Mouse (Mus musculus) kidney, adult 9 months (tissue): ENCODE data around the gene Clec14a.

Source experiments
- DNase-seq: peaks from one replicate; pipeline ENCODE4 v3.0.0; 2022

Gene Clec14a

DNA sequence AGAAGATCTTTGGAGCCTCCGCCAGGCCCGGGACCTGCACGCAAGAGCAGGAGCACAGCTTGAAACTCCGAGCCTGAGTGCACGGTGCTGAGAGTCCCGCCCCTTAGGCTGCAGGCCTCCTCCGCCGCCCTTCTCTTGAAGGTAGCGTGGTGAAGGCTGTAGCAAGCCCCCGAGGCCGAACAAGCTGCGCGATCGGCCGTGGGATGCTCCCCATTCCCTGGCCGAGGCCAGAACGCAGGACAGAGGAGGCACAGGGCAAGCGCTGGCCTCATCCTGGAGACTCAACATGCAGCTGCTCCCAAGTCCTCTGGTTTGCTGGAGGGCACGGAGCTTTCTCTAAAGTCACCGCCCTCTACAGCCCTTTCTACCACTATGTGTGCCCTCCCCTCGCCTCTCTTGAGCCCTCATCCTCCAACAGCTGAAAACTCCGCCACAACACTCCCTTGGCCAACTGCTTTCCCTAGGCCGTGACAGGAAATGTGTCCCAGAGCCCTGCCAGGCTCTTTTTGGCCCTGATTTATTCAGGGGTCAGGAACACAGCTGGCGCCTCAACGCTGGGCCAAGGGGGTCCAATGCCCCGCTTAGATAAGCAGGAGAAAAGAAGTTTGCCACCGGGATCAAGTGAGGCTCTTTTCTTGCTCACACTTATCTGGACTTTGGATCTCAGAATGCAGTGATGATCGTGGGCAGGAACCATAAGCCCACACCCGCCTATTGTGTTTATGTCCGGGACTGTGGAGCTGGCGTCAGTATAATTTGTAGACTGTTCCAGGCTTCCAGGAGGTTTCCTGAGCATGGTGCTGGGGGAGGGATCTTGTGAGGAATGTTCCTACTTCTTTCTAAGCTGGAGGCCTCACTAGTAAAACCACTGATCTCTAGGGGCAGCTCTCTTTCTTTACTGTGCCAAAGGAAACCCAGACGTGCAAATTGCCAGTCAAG, at the start of gene Clec14a:
TSS of gene Clec14a (minus strand) at position 728 of the 939 bp plus-strand sequence.
- DNase-seq, result peak; percentile 77

GRCm38 (mm10) chr12:58307835-58308234, 38.7 kb upstream of the Clec14a start:
- DNase-seq, result no peak

GRCm38 (mm10) chr12:58306402-58306801, 37.3 kb upstream of the Clec14a start:
- peak; percentile 42 for DNase-seq

GRCm38 (mm10) chr12:58305567-58305966, 36.5 kb upstream of the Clec14a start:
- DNase-seq, result no peak

DNA sequence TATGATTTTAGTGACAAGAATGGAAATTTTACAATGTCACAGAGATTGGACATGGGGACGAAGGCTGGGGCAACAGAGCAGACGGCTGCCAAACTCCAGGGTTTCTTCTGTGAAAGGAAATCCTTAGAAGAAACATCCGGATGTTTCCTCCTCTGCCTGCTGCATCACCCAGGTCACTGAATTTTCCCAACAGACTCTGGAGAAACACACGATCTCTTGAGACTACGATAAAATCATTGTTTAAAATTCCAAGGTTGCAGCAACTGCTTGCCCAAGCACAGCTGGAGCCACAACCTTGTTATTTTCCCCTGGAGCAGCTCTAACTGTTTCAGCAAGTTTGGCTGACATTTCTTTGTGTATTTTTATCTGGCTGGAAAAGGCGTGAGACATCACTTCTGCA, 27.9 kb upstream of the Clec14a start:
- DNase-seq, result peak; percentile 6

- DNase-seq, result no peak
Observed at GRCm38 (mm10) chr12:58285912-58286311, 16.8 kb upstream of the Clec14a start.

- DNase-seq, result no peak
Observed at GRCm38 (mm10) chr12:58270520-58270919, 1.4 kb upstream of the Clec14a start.

DNA sequence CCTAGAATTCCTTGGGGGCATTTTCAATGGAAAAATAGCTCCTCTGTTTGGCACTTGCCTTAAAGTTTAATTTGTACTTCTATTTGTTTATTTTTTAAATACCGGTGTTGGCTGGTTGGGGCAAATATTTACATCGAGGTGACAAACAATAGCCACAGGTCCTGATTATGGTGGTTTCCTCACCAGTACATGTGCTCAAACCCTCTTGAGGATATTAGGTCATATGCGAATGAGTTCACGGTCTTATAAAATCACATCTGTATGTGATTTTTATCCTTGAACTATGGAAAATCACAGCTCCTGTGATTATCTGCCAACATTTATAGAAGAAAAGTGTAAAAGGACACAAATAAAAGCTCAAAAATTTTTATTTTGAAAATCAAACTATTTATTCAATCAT, 415 bp upstream of the Clec14a start:
- no peak for DNase-seq

GRCm38 (mm10) chr12:58268186-58268562, 916 bp downstream of the Clec14a start:
- DNase-seq, result peak; percentile 5

DNA sequence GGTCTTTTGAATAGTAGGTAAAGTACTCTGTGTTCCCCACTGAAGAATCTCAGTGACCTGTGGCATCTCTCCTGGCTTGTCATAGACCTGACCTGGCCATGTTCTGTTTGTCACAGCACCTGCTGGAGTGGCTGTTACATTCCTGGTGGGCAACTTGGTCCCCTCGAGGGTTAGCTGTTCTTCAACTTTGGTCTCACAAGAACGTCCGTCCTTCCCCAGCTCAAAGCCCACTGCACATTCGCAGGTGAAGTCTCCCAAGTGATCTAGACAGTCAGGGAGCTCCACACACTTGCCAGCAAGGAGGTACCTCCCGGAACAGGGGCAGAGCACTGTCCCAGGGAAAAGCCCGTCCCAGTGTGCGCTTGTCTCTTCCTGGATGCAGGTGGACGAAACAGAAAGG, 1.3 kb downstream of the Clec14a start:
- DNase-seq, result no peak

DNA sequence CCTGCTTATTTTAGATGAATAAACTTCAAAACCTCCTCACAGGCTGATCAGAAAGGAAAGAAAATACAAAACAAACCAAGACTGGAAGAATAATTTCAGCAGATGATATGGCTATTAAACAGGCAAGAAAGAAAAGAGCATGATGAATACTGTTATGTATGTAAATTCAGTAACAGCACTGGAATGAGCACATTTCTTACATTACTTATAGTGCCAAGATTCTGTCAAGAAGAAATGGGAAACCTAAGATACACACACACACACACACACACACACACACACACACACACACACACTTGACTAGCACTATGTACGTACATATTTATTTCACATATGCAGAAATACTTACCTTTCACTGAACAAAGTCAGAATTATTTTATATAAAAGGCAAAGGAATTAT, 17.2 kb downstream of the Clec14a start:
- no peak for DNase-seq

DNA sequence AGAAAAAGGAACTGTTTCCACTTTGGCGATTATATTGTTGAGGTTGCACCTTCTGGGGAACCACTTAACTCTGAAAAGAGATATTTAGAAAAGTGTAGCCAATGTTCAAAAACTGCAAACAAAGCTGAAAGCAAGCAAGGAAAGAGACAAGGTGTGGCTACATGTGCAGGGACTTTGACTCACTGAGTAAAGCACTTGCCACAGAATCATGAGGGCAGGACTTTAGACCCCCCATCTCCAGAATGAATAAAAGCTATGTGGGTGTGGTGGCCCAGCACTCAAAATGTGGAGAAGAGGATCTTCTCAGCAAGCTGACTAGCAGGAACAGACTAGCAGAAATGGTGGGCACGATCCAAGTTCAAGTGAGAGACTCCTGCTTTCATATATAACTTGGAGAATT, 36.6 kb downstream of the Clec14a start:
- DNase-seq, result no peak

GRCm38 (mm10) chr12:58225644-58226043, 43.4 kb downstream of the Clec14a start:
- no peak for DNase-seq

DNA sequence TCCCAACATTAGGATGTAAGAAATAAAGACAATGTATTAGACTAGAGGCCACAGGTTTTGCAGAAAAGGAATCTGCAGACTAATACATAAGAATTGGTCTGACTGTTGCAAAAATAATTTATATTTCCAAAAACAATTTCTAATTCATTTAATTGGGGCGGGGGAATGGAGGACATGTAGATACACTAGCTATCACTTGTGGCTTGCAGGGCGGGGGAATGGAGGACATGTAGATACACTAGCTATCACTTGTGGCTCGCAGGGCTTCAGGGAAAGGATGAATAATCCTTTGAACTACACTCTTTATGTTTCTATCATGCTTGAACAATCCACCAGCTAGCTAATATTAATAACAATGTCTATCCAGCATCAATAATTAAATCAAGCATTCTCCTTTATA, 50.0 kb downstream of the Clec14a start:
- no peak for DNase-seq

- DNase-seq, result no peak
Observed at GRCm38 (mm10) chr12:58216218-58216617, 52.9 kb downstream of the Clec14a start.
